Mouse (Mus musculus) kidney, embryonic 16.5 days (tissue): ENCODE results near the gene Frrs1. TPM values are rescaled to one million over a fixed set of nuclear protein-coding genes. Genes with fewer than 3 reads are reported as not detected.

Experiments used
- ATAC-seq: fragments of 200-750 bp; cut with Nextera tagmentation; 2 replicates; pipeline ENCODE4 v1.8.0; 2017; ENCODE audit warnings: moderate TSS enrichment; ENCODE audit not compliant: low FRiP score, low TSS enrichment
- H3K27ac ChIP-seq: fragments of 300-500 bp; sonication (generic); 2 replicates; pipeline ENCODE4 v1.5.1; 2014; ENCODE audit warnings: low read length
- H3K27me3 ChIP-seq: fragments of 300-500 bp; sonication (generic); 2 replicates; pipeline ENCODE4 v1.6.1; 2014; ENCODE audit warnings: low read length, control low read depth, mixed read lengths; ENCODE audit not compliant: insufficient read depth
- H3K36me3 ChIP-seq: fragments of 300-500 bp; sonication (generic); 2 replicates; pipeline ENCODE4 v1.6.1; 2014; ENCODE audit warnings: low read length, control low read depth, mixed read lengths; ENCODE audit not compliant: insufficient read depth
- H3K4me1 ChIP-seq: fragments of 300-500 bp; sonication (generic); 2 replicates; pipeline ENCODE4 v1.6.1; 2014; ENCODE audit warnings: low read length, control low read depth, mixed read lengths; ENCODE audit not compliant: insufficient read depth
- H3K4me2 ChIP-seq: fragments of 300-500 bp; sonication (generic); replicated peaks from 2 replicates; pipeline ENCODE4 v1.6.1; 2014; ENCODE audit warnings: low read depth, low read length
- H3K4me3 ChIP-seq: fragments of 300-500 bp; sonication (generic); 2 replicates; pipeline ENCODE4 v1.5.1; 2014; ENCODE audit warnings: mild to moderate bottlenecking, low read length
- H3K9ac ChIP-seq: fragments of 300-500 bp; sonication (generic); replicated peaks from 2 replicates; pipeline ENCODE4 v1.6.1; 2014; ENCODE audit warnings: low read length
- H3K9me3 ChIP-seq: fragments of 300-500 bp; sonication (generic); 2 replicates; pipeline ENCODE4 v1.6.1; 2016; ENCODE audit warnings: low read length, control low read depth
- WGBS: fragments of 180-500 bp; shearing (Covaris S2); extraction: QIAGEN DNeasy Blood & Tissue Kit; methylation state at CpG from one replicate; pipeline ENCODE4 v1.1.7; 2014; 5-methylcytosine and 5-hydroxymethylcytosine counted together
- polyA plus RNA-seq: library from polyadenylated mRNA; unstranded; fragments of >200 nt; fragmentation: Nextera tagmentation; extraction: Ambion mirVana; gene quantifications from 2 replicates; pipeline ENCODE4 v1.2.1, GENCODE M21; 2015

The Frrs1 gene
- polyA plus RNA-seq, 1 experiment from 2014 or later = 22.4 TPM

- H3K27me3 ChIP-seq = no peaks in the 10 kb centered on the region
- no peaks in the 10 kb centered on the region for H3K36me3 ChIP-seq
- no peaks in the 10 kb centered on the region for H3K4me1 ChIP-seq
- H3K4me3 ChIP-seq = no peak overlapping the region
- no peak overlapping the region for H3K9ac ChIP-seq
- no peak for ATAC-seq
- H3K4me2 ChIP-seq = no peak overlapping the region
- no peak overlapping the region for H3K27ac ChIP-seq
- no peaks in the 10 kb centered on the region for H3K9me3 ChIP-seq
- WGBS = 75% methylated on average over 4 of the region's 4 CpGs
Observed at GRCm38 (mm10) chr3:116846084-116846483, 13.2 kb upstream of the Frrs1 start.

- H3K9me3 ChIP-seq = no peaks in the 10 kb centered on the region
- H3K4me1 ChIP-seq = no peaks in the 10 kb centered on the region
- 86% methylated on average over 1 of the region's 1 CpGs for WGBS
- no peak for ATAC-seq
- no peaks in the 10 kb centered on the region for H3K36me3 ChIP-seq
- no peak overlapping the region for H3K27ac ChIP-seq
- H3K4me2 ChIP-seq = no peak overlapping the region
- H3K27me3 ChIP-seq = no peaks in the 10 kb centered on the region
- no peak overlapping the region for H3K9ac ChIP-seq
- H3K4me3 ChIP-seq = no peak overlapping the region
Observed at GRCm38 (mm10) chr3:116848099-116848498, 11.2 kb upstream of the Frrs1 start.

GRCm38 (mm10) chr3:116848936-116849335, 10.3 kb upstream of the Frrs1 start:
- whole genome bisulfite sequencing = 72% methylated on average over 4 of the region's 4 CpGs
- Histone ChIP-seq H3K36me3 (no peaks in the 10 kb centered on the region), H3K4me3 (no peak overlapping the region), H3K4me1 (no peaks in the 10 kb centered on the region), H3K27me3 (no peaks in the 10 kb centered on the region), H3K9ac (no peak overlapping the region), H3K27ac (no peak overlapping the region), H3K4me2 (no peak overlapping the region), H3K9me3 (no peaks in the 10 kb centered on the region)
- no peak for ATAC-seq

- 87% methylated on average over 1 of the region's 1 CpGs for WGBS
- no peak for ATAC-seq
Observed at GRCm38 (mm10) chr3:116850376-116850775, 8.9 kb upstream of the Frrs1 start.

GRCm38 (mm10) chr3:116852421-116852820, 6.8 kb upstream of the Frrs1 start:
- H3K4me3 ChIP-seq = no peak overlapping the region
- H3K9me3 ChIP-seq = no peaks in the 10 kb centered on the region
- no peak for ATAC-seq
- WGBS = 85% methylated on average over 3 of the region's 3 CpGs
- no peaks in the 10 kb centered on the region for H3K27me3 ChIP-seq
- no peak overlapping the region for H3K9ac ChIP-seq
- H3K36me3 ChIP-seq = no peaks in the 10 kb centered on the region
- H3K27ac ChIP-seq = no peak overlapping the region
- no peaks in the 10 kb centered on the region for H3K4me1 ChIP-seq
- H3K4me2 ChIP-seq = no peak overlapping the region

More at GRCm38 (mm10) chr3:116850376-116850775, 8.9 kb upstream of the Frrs1 start:
- H3K4me3 ChIP-seq = no peak overlapping the region
- H3K4me1 ChIP-seq = no peaks in the 10 kb centered on the region
- H3K27ac ChIP-seq = no peak overlapping the region
- no peak overlapping the region for H3K4me2 ChIP-seq
- H3K9me3 ChIP-seq = no peaks in the 10 kb centered on the region
- H3K27me3 ChIP-seq = no peaks in the 10 kb centered on the region
- no peaks in the 10 kb centered on the region for H3K36me3 ChIP-seq
- no peak overlapping the region for H3K9ac ChIP-seq

GRCm38 (mm10) chr3:116857611-116858010, 1.7 kb upstream of the Frrs1 start:
- H3K27ac ChIP-seq = no peak overlapping the region
- H3K4me2 ChIP-seq = no peak overlapping the region
- ATAC-seq = no peak
- H3K4me1 ChIP-seq = peaks cover 4% of the 10 kb centered on the region; the same call in 1 of the 2 replicates
- H3K36me3 ChIP-seq = no peaks in the 10 kb centered on the region
- H3K27me3 ChIP-seq = no peaks in the 10 kb centered on the region
- no peaks in the 10 kb centered on the region for H3K9me3 ChIP-seq
- no peak overlapping the region for H3K9ac ChIP-seq
- WGBS = 70% methylated on average over 6 of the region's 6 CpGs
- H3K4me3 ChIP-seq = no peak overlapping the region

- Histone ChIP-seq H3K4me3 (no peak overlapping the region), H3K4me2 (no peak overlapping the region), H3K27me3 (no peaks in the 10 kb centered on the region), H3K9ac (no peak overlapping the region), H3K9me3 (no peaks in the 10 kb centered on the region), H3K27ac (no peak overlapping the region), H3K4me1 (peaks cover 4% of the 10 kb centered on the region; the same call in 1 of the 2 replicates), H3K36me3 (no peaks in the 10 kb centered on the region)
- WGBS = 88% methylated on average over 5 of the region's 5 CpGs
- no peak for ATAC-seq
Observed at GRCm38 (mm10) chr3:116859752-116860151, 488 bp downstream of the Frrs1 start.

GRCm38 (mm10) chr3:116860333-116861222, 1.3 kb downstream of the Frrs1 start:
- peak; percentile 41; the same call in 1 of the 2 replicates for ATAC-seq
- Histone ChIP-seq H3K27ac (peak overlapping the region; percentile 64), H3K27me3 (no peaks in the 10 kb centered on the region), H3K4me3 (peak overlapping the region; percentile 59), H3K4me1 (peaks cover 4% of the 10 kb centered on the region; the same call in 1 of the 2 replicates), H3K9ac (peak overlapping the region; percentile 67), H3K4me2 (peak overlapping the region; percentile 64), H3K9me3 (no peaks in the 10 kb centered on the region), H3K36me3 (no peaks in the 10 kb centered on the region)
- 61% methylated on average over 19 of the region's 19 CpGs for WGBS

GRCm38 (mm10) chr3:116861223-116861539, 1.9 kb downstream of the Frrs1 start:
- peaks cover 4% of the 10 kb centered on the region; the same call in 1 of the 2 replicates for H3K4me1 ChIP-seq
- H3K27me3 ChIP-seq = no peaks in the 10 kb centered on the region
- 13% methylated on average over 4 of the region's 4 CpGs for WGBS
- no peaks in the 10 kb centered on the region for H3K36me3 ChIP-seq
- no peaks in the 10 kb centered on the region for H3K9me3 ChIP-seq
- peak overlapping the region; percentile 64 for H3K27ac ChIP-seq
- H3K4me2 ChIP-seq = peak overlapping the region; percentile 64
- peak overlapping the region; percentile 67 for H3K9ac ChIP-seq
- peak; percentile 69 for ATAC-seq
- peak overlapping the region; percentile 59 for H3K4me3 ChIP-seq

GRCm38 (mm10) chr3:116861540-116862067, 2.3 kb downstream of the Frrs1 start:
- Histone ChIP-seq H3K4me1 (peaks cover 4% of the 10 kb centered on the region; the same call in 1 of the 2 replicates), H3K27me3 (no peaks in the 10 kb centered on the region), H3K4me2 (peak overlapping the region; percentile 64), H3K9me3 (no peaks in the 10 kb centered on the region), H3K4me3 (peak overlapping the region; percentile 59), H3K9ac (peak overlapping the region; percentile 67), H3K36me3 (no peaks in the 10 kb centered on the region), H3K27ac (peak overlapping the region; percentile 64)
- ATAC-seq = peak; percentile 90
- 2% methylated on average over 25 of the region's 25 CpGs for WGBS
